Mouse (Mus musculus): ENCODE results near the gene Fam90a1b.
A peak's percentile ranks its signal among the peaks of the same experiment; 100 is the strongest.
"Not testable (repeated sequence)": the region's sequence is repeated elsewhere in the genome, so short reads cannot be mapped to it uniquely, and the experiment has no call there.

Fam90a1b gene

GRCm38 (mm10) chrX:94366670-94367241, at the start of gene Fam90a1b, which contains the start of gene Apoo:
TSS of gene Fam90a1b (minus strand) at chrX:94366777.
TSS of gene Apoo (plus strand) at chrX:94367117.
- DNase-seq, result peak; percentile 96

- DNase-seq, result no peak
Observed at GRCm38 (mm10) chrX:94408975-94409374, 42.4 kb upstream of the Fam90a1b start.

GRCm38 (mm10) chrX:94378734-94379133, 12.2 kb upstream of the Fam90a1b start:
- no peak for DNase-seq

DNA sequence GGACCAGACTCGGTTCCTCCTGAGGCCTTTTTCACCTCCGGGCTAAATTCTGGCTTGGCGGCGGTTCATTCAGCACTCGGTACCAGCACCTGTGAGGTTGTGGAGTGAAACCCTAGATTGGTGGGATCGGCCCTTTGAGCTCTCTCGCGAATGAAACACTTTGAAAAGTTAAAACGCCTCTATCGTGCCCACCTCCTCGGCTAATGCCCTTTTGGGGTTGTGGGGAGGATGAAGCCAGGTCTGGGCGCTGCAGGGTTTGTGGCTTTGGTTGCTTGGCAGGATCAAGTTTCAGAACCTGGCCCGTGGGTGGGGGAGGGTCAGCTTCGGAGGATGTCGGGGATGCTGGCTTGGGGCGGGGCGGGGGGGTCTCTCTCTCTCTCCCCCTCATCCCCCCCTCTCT, 671 bp upstream of the Fam90a1b start:
- no peak for DNase-seq

DNA sequence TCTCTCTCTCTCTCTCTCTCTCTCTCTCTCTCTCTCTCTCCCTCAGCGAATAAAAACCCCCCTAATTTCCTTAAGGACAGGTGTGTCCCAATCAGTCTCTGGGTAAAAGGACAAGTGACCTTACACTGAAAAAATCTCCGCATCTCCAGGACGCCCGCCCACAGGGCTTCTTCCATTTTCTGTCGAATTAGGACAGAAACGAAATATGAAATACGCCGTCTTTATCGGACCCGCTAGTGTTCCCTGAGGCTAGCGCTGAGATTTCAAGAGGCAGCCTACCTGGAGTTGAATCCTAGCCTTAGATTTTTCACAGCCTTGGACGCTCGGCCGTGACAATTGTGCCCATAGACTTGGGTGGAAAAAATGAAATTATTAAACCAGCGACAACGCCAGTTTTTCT, 548 bp downstream of the Fam90a1b start:
- DNase-seq, result peak; percentile 15

GRCm38 (mm10) chrX:94365381-94365925, 1.1 kb downstream of the Fam90a1b start:
- DNase-seq, result peak; percentile 5

DNA sequence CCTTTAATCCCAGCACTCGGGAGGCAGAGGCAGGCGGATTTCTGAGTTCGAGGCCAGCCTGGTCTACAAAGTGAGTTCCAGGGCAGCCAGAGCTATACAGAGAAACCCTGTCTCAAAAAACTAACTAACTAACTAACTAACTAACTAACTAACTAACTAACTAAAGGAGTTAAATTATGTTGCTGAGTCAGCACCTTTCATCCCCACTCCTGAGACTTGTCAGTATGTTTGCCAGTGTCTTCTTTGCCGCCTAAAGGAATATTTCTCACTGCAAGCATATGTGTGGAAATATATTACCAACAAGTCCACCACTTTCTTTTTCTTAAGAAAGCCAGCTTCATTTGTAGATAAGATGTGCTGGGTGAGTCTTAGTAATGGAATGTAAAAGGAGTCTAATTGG, 22.9 kb downstream of the Fam90a1b start:
- not testable (repeated sequence) for DNase-seq

GRCm38 (mm10) chrX:94321036-94321902, 45.3 kb downstream of the Fam90a1b start:
- no peak for DNase-seq
